Mouse (Mus musculus) urinary bladder, postnatal 4 days (tissue): ENCODE measurements around the gene Afm.

ENCODE experiments used
- DNase-seq, 2 experiments: peaks; one replicate each; pipeline ENCODE4 v3.0.0; 2021 to 2022; ENCODE audit warnings: low spot score in 2 of 2

Gene Afm

GRCm38 (mm10) chr5:90518356-90519100 lies at the start of gene Afm:
Gene Afm, plus strand, starts transcription at chr5:90518932.
- DNase-seq = no peak

GRCm38 (mm10) chr5:90470836-90471235 lies 47.9 kb upstream of the Afm start:
- DNase-seq = no peak

GRCm38 (mm10) chr5:90473902-90474301 lies 44.8 kb upstream of the Afm start:
- DNase-seq = no peak

GRCm38 (mm10) chr5:90474369-90474768 lies 44.4 kb upstream of the Afm start:
- no peak for DNase-seq

- DNase-seq = no peak
Observed at GRCm38 (mm10) chr5:90476741-90477140, 42.0 kb upstream of the Afm start.

GRCm38 (mm10) chr5:90477308-90478140 lies 41.2 kb upstream of the Afm start:
- DNase-seq = no peak

- no peak for DNase-seq
Observed at GRCm38 (mm10) chr5:90478886-90479285, 39.8 kb upstream of the Afm start.

GRCm38 (mm10) chr5:90485597-90485996 lies 33.1 kb upstream of the Afm start:
- no peak for DNase-seq

GRCm38 (mm10) chr5:90488323-90488722 lies 30.4 kb upstream of the Afm start:
- DNase-seq = no peak

GRCm38 (mm10) chr5:90490518-90490917 lies 28.2 kb upstream of the Afm start, which contains the start of gene Afp:
Gene Afp, plus strand, starts transcription at chr5:90490737.
- no peak for DNase-seq

- no peak for DNase-seq
Observed at GRCm38 (mm10) chr5:90492440-90492839, 26.3 kb upstream of the Afm start.

- no peak for DNase-seq
Observed at GRCm38 (mm10) chr5:90494308-90494707, 24.4 kb upstream of the Afm start.

GRCm38 (mm10) chr5:90499509-90499908 lies 19.2 kb upstream of the Afm start:
- DNase-seq = no peak

- peak; percentile 47 to 79 for DNase-seq
Observed at GRCm38 (mm10) chr5:90500714-90501113, 18.0 kb upstream of the Afm start.

GRCm38 (mm10) chr5:90501752-90502151 lies 17.0 kb upstream of the Afm start:
- DNase-seq = no peak

GRCm38 (mm10) chr5:90504742-90505141 lies 14.0 kb upstream of the Afm start:
- no peak for DNase-seq

- DNase-seq = no peak
Observed at GRCm38 (mm10) chr5:90506507-90506906, 12.2 kb upstream of the Afm start.

- no peak for DNase-seq
Observed at GRCm38 (mm10) chr5:90507411-90507949, 11.3 kb upstream of the Afm start.

- DNase-seq = no peak
Observed at GRCm38 (mm10) chr5:90509828-90510592, 8.7 kb upstream of the Afm start.

- no peak for DNase-seq
Observed at GRCm38 (mm10) chr5:90512288-90512955, 6.3 kb upstream of the Afm start.

GRCm38 (mm10) chr5:90515561-90515960 lies 3.2 kb upstream of the Afm start:
- no peak for DNase-seq
